Mouse (Mus musculus) CH12.LX (cell line): Measurements from ENCODE around the gene Slc4a8. TPM values are rescaled to one million over a fixed set of nuclear protein-coding genes. Genes with fewer than 3 reads are reported as not detected.
A peak's percentile ranks its signal among the peaks of the same experiment; 100 is the strongest.

ENCODE experiments used
- DNase-seq: peaks from one replicate; pipeline ENCODE4 v3.0.0-alpha.2; 2013; ENCODE audit errors: extremely low read depth
- H3K27ac ChIP-seq: 2 replicates; pipeline ENCODE4 v1.5.1; 2012; ENCODE audit warnings: low read depth, mild to moderate bottlenecking, control low read depth, moderate library complexity; ENCODE audit not compliant: insufficient read depth
- H3K27me3 ChIP-seq: replicated peaks from 2 replicates; pipeline ENCODE3; 2012; ENCODE audit warnings: inconsistent platforms
- H3K36me3 ChIP-seq, 2 experiments: replicated peaks in 1 of 2; 2 replicates each; pipeline versions ENCODE3 to v1.6.1; 2012; ENCODE audit warnings: inconsistent platforms in 1 of 2, low read length in 1 of 2, mild to moderate bottlenecking in 1 of 2, mixed read lengths in 1 of 2, moderate library complexity in 1 of 2; ENCODE audit not compliant: control insufficient read depth in 1 of 2, insufficient read depth in 1 of 2
- H3K4me1 ChIP-seq, 2 experiments: 2 replicates each; pipeline ENCODE4 v1.6.1; 2012; ENCODE audit warnings: inconsistent platforms in 1 of 2, moderate library complexity in 1 of 2; ENCODE audit not compliant: insufficient read depth in 2 of 2, control insufficient read depth in 1 of 2
- H3K4me2 ChIP-seq: 2 replicates; pipeline ENCODE4 v1.6.1; 2012; ENCODE audit warnings: low read depth, mild to moderate bottlenecking, control low read depth; ENCODE audit not compliant: poor library complexity, insufficient read depth, severe bottlenecking
- H3K4me3 ChIP-seq, 3 experiments: fragments of 150-350 bp in 1 of 3; sonication (generic) in 1 of 3; replicated peaks in 1 of 3; 2 replicates each; pipeline versions ENCODE3 to v1.5.1; 2011 to 2012; ENCODE audit warnings: low read depth in 2 of 3, low read length in 2 of 3, mild to moderate bottlenecking in 2 of 3, moderate library complexity in 2 of 3, control low read depth in 1 of 3, improper control_type of control experiment in 1 of 3, inconsistent platforms in 1 of 3, mixed read lengths in 1 of 3; ENCODE audit not compliant: poor library complexity in 1 of 3
- H3K79me2 ChIP-seq: replicated peaks from 2 replicates; pipeline ENCODE4 v1.6.1; 2012; ENCODE audit warnings: mild to moderate bottlenecking, moderate library complexity; ENCODE audit not compliant: control insufficient read depth, poor library complexity, insufficient read depth, severe bottlenecking; ENCODE audit errors: extremely low read depth
- H3K9ac ChIP-seq: 2 replicates; pipeline ENCODE4 v1.6.1; 2012; ENCODE audit warnings: low read depth, mild to moderate bottlenecking, control low read depth, moderate library complexity; ENCODE audit not compliant: insufficient read depth
- H3K9me3 ChIP-seq: replicated peaks from 2 replicates; pipeline ENCODE3; 2012; ENCODE audit warnings: low read length, inconsistent platforms, mixed read lengths
- BHLHE40 ChIP-seq: IDR thresholded peaks from 2 replicates; pipeline ENCODE4 v1.6.1; 2011; ENCODE audit warnings: mild to moderate bottlenecking, low read depth, low read length, improper control_type of control experiment
- CHD1 ChIP-seq: IDR thresholded peaks from 2 replicates; pipeline ENCODE4 v1.6.1; 2012; ENCODE audit warnings: low read depth, low read length, improper control_type of control experiment, inconsistent platforms
- CHD2 ChIP-seq: IDR thresholded peaks from 2 replicates; pipeline ENCODE4 v1.6.1; 2011; ENCODE audit warnings: low read length, improper control_type of control experiment
- CTCF ChIP-seq, 2 experiments: IDR thresholded peaks in 1 of 2; conservative IDR thresholded peaks in 1 of 2; 2 replicates each; pipeline ENCODE4 v1.5.1; 2011 to 2012; ENCODE audit warnings: low read depth in 2 of 2, low read length in 2 of 2, improper control_type of control experiment in 1 of 2, inconsistent platforms in 1 of 2, mild to moderate bottlenecking in 1 of 2, moderate library complexity in 1 of 2
- E2F4 ChIP-seq: IDR thresholded peaks from 2 replicates; pipeline ENCODE4 v1.6.1; 2011; ENCODE audit warnings: low read depth, low read length, improper control_type of control experiment; ENCODE audit not compliant: insufficient replicate concordance
- ELF1 ChIP-seq: IDR thresholded peaks from 2 replicates; pipeline ENCODE4 v1.6.1; 2014; ENCODE audit warnings: low read depth, mild to moderate bottlenecking, inconsistent platforms, low read length, improper control_type of control experiment
- EP300 ChIP-seq: IDR thresholded peaks from 2 replicates; pipeline ENCODE4 v1.6.1; 2011; ENCODE audit warnings: low read length, improper control_type of control experiment
- ETS1 ChIP-seq: conservative IDR thresholded peaks from 2 replicates; pipeline ENCODE4 v1.6.1; 2012; ENCODE audit warnings: low read depth, mild to moderate bottlenecking, inconsistent platforms, low read length, improper control_type of control experiment, moderate library complexity
- GABPA ChIP-seq: IDR thresholded peaks from 2 replicates; pipeline ENCODE4 v1.6.1; 2012; ENCODE audit warnings: low read depth, low read length, improper control_type of control experiment, inconsistent platforms; ENCODE audit not compliant: insufficient replicate concordance
- HCFC1 ChIP-seq: IDR thresholded peaks from 2 replicates; pipeline ENCODE4 v1.6.1; 2012; ENCODE audit warnings: low read depth, mild to moderate bottlenecking, inconsistent platforms, low read length, improper control_type of control experiment
- IRF4 ChIP-seq: IDR thresholded peaks from 2 replicates; pipeline ENCODE4 v1.6.1; 2014; ENCODE audit warnings: low read depth, mild to moderate bottlenecking, inconsistent platforms, low read length, improper control_type of control experiment
- JUN ChIP-seq: IDR thresholded peaks from 2 replicates; pipeline ENCODE4 v1.6.1; 2011; ENCODE audit warnings: low read depth, mild to moderate bottlenecking, low read length, improper control_type of control experiment, moderate library complexity; ENCODE audit not compliant: insufficient read depth
- KAT2A ChIP-seq: IDR thresholded peaks from 2 replicates; pipeline ENCODE4 v1.6.1; 2012; ENCODE audit warnings: low read length, improper control_type of control experiment, inconsistent platforms; ENCODE audit not compliant: insufficient replicate concordance
- MAFK ChIP-seq: IDR thresholded peaks from 2 replicates; pipeline ENCODE4 v1.6.1; 2011; ENCODE audit warnings: low read length, improper control_type of control experiment; ENCODE audit not compliant: insufficient replicate concordance
- MAX ChIP-seq: IDR thresholded peaks from 2 replicates; pipeline ENCODE4 v1.6.1; 2011; ENCODE audit warnings: low read length, improper control_type of control experiment
- MXI1 ChIP-seq: IDR thresholded peaks from 2 replicates; pipeline ENCODE4 v1.6.1; 2011; ENCODE audit warnings: mild to moderate bottlenecking, low read depth, low read length, improper control_type of control experiment
- MYC ChIP-seq: IDR thresholded peaks from 2 replicates; pipeline ENCODE4 v1.6.1; 2011; ENCODE audit warnings: low read depth, mild to moderate bottlenecking, improper control_type of control experiment, low read length
- NELFE ChIP-seq: IDR thresholded peaks from 2 replicates; pipeline ENCODE4 v1.6.1; 2011; ENCODE audit warnings: low read depth, low read length, improper control_type of control experiment
- NRF1 ChIP-seq: IDR thresholded peaks from 2 replicates; pipeline ENCODE4 v1.6.1; 2014; ENCODE audit warnings: low read depth, mild to moderate bottlenecking, inconsistent platforms, low read length, improper control_type of control experiment, moderate library complexity
- POLR2AphosphoS2 ChIP-seq: IDR thresholded peaks from 2 replicates; pipeline ENCODE4 v1.6.1; 2011; ENCODE audit warnings: low read depth, low read length, improper control_type of control experiment
- RAD21 ChIP-seq: IDR thresholded peaks from 2 replicates; pipeline ENCODE4 v1.6.1; 2011; ENCODE audit warnings: low read depth, mild to moderate bottlenecking, low read length, improper control_type of control experiment, moderate library complexity
- RCOR1 ChIP-seq: conservative IDR thresholded peaks from 2 replicates; pipeline ENCODE4 v1.6.1; 2012; ENCODE audit warnings: low read depth, mild to moderate bottlenecking, inconsistent platforms, low read length, improper control_type of control experiment
- SIN3A ChIP-seq: IDR thresholded peaks from 2 replicates; pipeline ENCODE4 v1.6.1; 2012; ENCODE audit warnings: low read length, improper control_type of control experiment, inconsistent platforms
- SMC3 ChIP-seq: IDR thresholded peaks from 2 replicates; pipeline ENCODE4 v1.6.1; 2011; ENCODE audit warnings: low read depth, low read length, improper control_type of control experiment
- TCF12 ChIP-seq: IDR thresholded peaks from 2 replicates; pipeline ENCODE4 v1.6.1; 2014; ENCODE audit warnings: low read depth, mild to moderate bottlenecking, inconsistent platforms, low read length, improper control_type of control experiment
- UBTF ChIP-seq: IDR thresholded peaks from 2 replicates; pipeline ENCODE4 v1.6.1; 2012; ENCODE audit warnings: low read depth, mild to moderate bottlenecking, inconsistent platforms, low read length, improper control_type of control experiment, moderate library complexity
- USF1 ChIP-seq: IDR thresholded peaks from 2 replicates; pipeline ENCODE4 v1.6.1; 2014; ENCODE audit warnings: low read depth, mild to moderate bottlenecking, inconsistent platforms, low read length, improper control_type of control experiment
- USF2 ChIP-seq: conservative IDR thresholded peaks from 2 replicates; pipeline ENCODE4 v1.6.1; 2011; ENCODE audit warnings: low read depth, low read length, improper control_type of control experiment
- ZMIZ1 ChIP-seq: IDR thresholded peaks from 2 replicates; pipeline ENCODE4 v1.6.1; 2012; ENCODE audit warnings: low read depth, mild to moderate bottlenecking, inconsistent platforms, low read length, improper control_type of control experiment
- dilution Hi-C: fragments of 300-500 bp; cut with MboI; formaldehyde crosslinking; loops from 2 replicates; pipeline ENCODE4 v1.14.3; 2020; ENCODE audit warnings: low sequenced_read_pairs; ENCODE audit not compliant: extremely low pct_unique_long_range_greater_than_20kb, extremely low pct_ligation_motif_present
- in situ Hi-C: fragments of 300-500 bp; cut with MboI; formaldehyde crosslinking; loops from 3 replicates; pipeline ENCODE4 v1.14.3; 2019; ENCODE audit warnings: low sequenced_read_pairs, low pct_ligation_motif_present, low pct_unique_long_range_greater_than_20kb, mixed read lengths
- polyA plus RNA-seq: library from polyadenylated mRNA; unstranded; fragments of >175 nt; gene quantifications from 2 replicates; pipeline ENCODE4 v1.2.1, GENCODE M21; 2012; ENCODE audit warnings: low read depth; ENCODE audit not compliant: insufficient read length
- total RNA-seq, 2 experiments: library from RNA; depleted of rRNA; stranded (reverse); fragments of 300-350 nt in 1 of 2; fragments of >200 nt in 1 of 2; gene quantifications; 2 replicates each; pipeline ENCODE4 v1.2.3; 2012 to 2014

Slc4a8 gene
- total and polyA plus RNA-seq, 3 experiments, result 4.7 to 9.6 (median 5.1) TPM

GRCm38 (mm10) chr15:100729281-100729985 is 32.1 kb upstream of the Slc4a8 start, which contains the start of gene Galnt6 (continued):
- no peak for TF ChIP-seq RAD21

- Histone ChIP-seq H3K27ac (no peak overlapping the region), H3K4me3 (no peak overlapping the region), H3K4me2 (no peak overlapping the region), H3K9me3 (peaks cover 5% of the 10 kb centered on the region), H3K4me1 (peaks cover 22 to 57% of the 10 kb centered on the region in 2 experiments), H3K27me3 (no peaks in the 10 kb centered on the region), H3K79me2 (no peaks in the 10 kb centered on the region), H3K9ac (no peak overlapping the region), H3K36me3 (peaks cover 8 to 36% of the 10 kb centered on the region in 2 experiments)
- in situ Hi-C loops, result no loop called here
- dilution Hi-C loops, result no loop called here
- no peak for TF ChIP-seq KAT2A
- TF ChIP-seq EP300, result no peak
- no peak for TF ChIP-seq HCFC1
- no peak for TF ChIP-seq TCF12
- no peak for TF ChIP-seq RCOR1
- no peak for TF ChIP-seq SMC3
- TF ChIP-seq JUN, result no peak
- TF ChIP-seq MAX, result no peak
- no peak for TF ChIP-seq NELFE
- TF ChIP-seq MXI1, result no peak
- TF ChIP-seq ELF1, result no peak
- TF ChIP-seq SIN3A, result no peak
- no peak for DNase-seq
Observed at GRCm38 (mm10) chr15:100731081-100731480, 30.5 kb upstream of the Slc4a8 start.

- peak; percentile 95 for DNase-seq
- peaks cover 5% of the 10 kb centered on the region for H3K9me3 ChIP-seq
- H3K27me3 ChIP-seq, result no peaks in the 10 kb centered on the region
- in situ Hi-C loops (no loop called here), dilution Hi-C loops (no loop called here)
- peak overlapping the region; percentile 10; the same call in 1 of the 2 replicates for H3K27ac ChIP-seq
- H3K79me2 ChIP-seq, result no peaks in the 10 kb centered on the region
- peaks cover 28 to 61% of the 10 kb centered on the region in 2 experiments for H3K4me1 ChIP-seq
- H3K36me3 ChIP-seq, result peaks cover 0 to 24% of the 10 kb centered on the region in 2 experiments
- H3K9ac ChIP-seq, result peak overlapping the region; percentile 77
- peak overlapping the region; percentile 76 for H3K4me2 ChIP-seq
- peak overlapping the region; percentile 58 to 61 (median 61) for H3K4me3 ChIP-seq
- TF ChIP-seq RCOR1 (peak; percentile 70; the same call in 1 of the 2 replicates), TCF12 (peak; percentile 88), CHD1 (no peak), BHLHE40 (peak; percentile 47), GABPA (no peak), E2F4 (no peak), MAX (peak; percentile 59), NELFE (peak; percentile 81), MYC (peak; percentile 61), MAFK (no peak), UBTF (no peak), MXI1 (peak; percentile 38; the same call in 1 of the 2 replicates), CTCF (conservative IDR thresholded peaks at IDR 0.05 in 1 of 2, IDR thresholded peaks at IDR 0.05 in 1 of 2; ENCODE audit: low read depth in 2 of 2, low read length in 2 of 2) (no peak), USF1 (no peak), ZMIZ1 (peak; percentile 88), IRF4 (peak; percentile 68; the same call in 1 of the 2 replicates), USF2 (no peak), NRF1 (peak; percentile 35; the same call in 1 of the 2 replicates), CHD2 (peak; percentile 60; the same call in 1 of the 2 replicates), ETS1 (peak; percentile 86), POLR2AphosphoS2 (peak; percentile 70; the same call in 1 of the 2 replicates)
Observed at GRCm38 (mm10) chr15:100732580-100732979, 29.0 kb upstream of the Slc4a8 start.
